Mouse (Mus musculus) heart, adult 18-20 months (tissue): ENCODE measurements around the gene Kctd4. TPM values are rescaled to one million over a fixed set of nuclear protein-coding genes. Genes with fewer than 3 reads are reported as not detected.

Source experiments
- DNase-seq, 2 experiments: peaks; one replicate each; pipeline ENCODE4 v3.0.0; 2021 to 2022; ENCODE audit warnings: mixed read lengths in 1 of 2
- total RNA-seq, 2 experiments: library from RNA; stranded (reverse); gene quantifications; 2 replicates each; pipeline ENCODE4 v1.2.3; 2021

Kctd4 gene
- total RNA-seq, 2 experiments from 2014 or later: not detected

GRCm38 (mm10) chr14:75990936-75991335 lies 36.1 kb downstream of the Kctd4 start:
- no peak for DNase-seq

GRCm38 (mm10) chr14:75992371-75992770 lies 37.6 kb downstream of the Kctd4 start:
- DNase-seq: no peak

- no peak for DNase-seq
Observed at GRCm38 (mm10) chr14:75998082-75998481, 43.3 kb downstream of the Kctd4 start.

- DNase-seq: no peak
Observed at GRCm38 (mm10) chr14:76001781-76002180, 47.0 kb downstream of the Kctd4 start.

GRCm38 (mm10) chr14:76005011-76005410 lies 50.2 kb downstream of the Kctd4 start:
- no peak for DNase-seq

GRCm38 (mm10) chr14:76008174-76008573 lies 53.4 kb downstream of the Kctd4 start:
- DNase-seq: no peak

GRCm38 (mm10) chr14:76009185-76009584 lies 54.4 kb downstream of the Kctd4 start:
- DNase-seq: no peak

- DNase-seq: peak; percentile 95 to 100
Observed at GRCm38 (mm10) chr14:76010102-76011061, 55.6 kb downstream of the Kctd4 start, which contains the start of gene Gtf2f2. Gtf2f2 (minus strand) TSS chr14:76010865.

GRCm38 (mm10) chr14:76011062-76011457 lies 56.3 kb downstream of the Kctd4 start:
- DNase-seq: no peak

- DNase-seq: no peak
Observed at GRCm38 (mm10) chr14:76014331-76014730, 59.5 kb downstream of the Kctd4 start.

Other genes starting within 250 kb of the Kctd4 start
- gene Cog3, start 200.5 kb upstream of the Kctd4 start, total RNA-seq: 10 to 100 TPM; 13.4 to 14.9 TPM
- gene Slc25a30, start 168.0 kb upstream of the Kctd4 start, total RNA-seq: 10 to 100 TPM; 16.6 to 18.5 TPM
- 1,000 to 10,000 TPM; 2,629 to 3,296 TPM for gene Tpt1, start 109.9 kb upstream of the Kctd4 start, total RNA-seq
- 10 to 100 TPM; 14.3 to 15.5 TPM for gene Gtf2f2, start 55.9 kb downstream of the Kctd4 start, total RNA-seq
- gene Gpalpp1, start 155.8 kb downstream of the Kctd4 start, total RNA-seq: 10 to 100 TPM; 10.3 to 11.5 TPM
- gene Nufip1, start 155.9 kb downstream of the Kctd4 start, total RNA-seq: 1 to 10 TPM; 3.3 to 3.7 TPM